Mouse (Mus musculus): ENCODE measurements around the gene Cyb5r3.

Cyb5r3 gene

DNA sequence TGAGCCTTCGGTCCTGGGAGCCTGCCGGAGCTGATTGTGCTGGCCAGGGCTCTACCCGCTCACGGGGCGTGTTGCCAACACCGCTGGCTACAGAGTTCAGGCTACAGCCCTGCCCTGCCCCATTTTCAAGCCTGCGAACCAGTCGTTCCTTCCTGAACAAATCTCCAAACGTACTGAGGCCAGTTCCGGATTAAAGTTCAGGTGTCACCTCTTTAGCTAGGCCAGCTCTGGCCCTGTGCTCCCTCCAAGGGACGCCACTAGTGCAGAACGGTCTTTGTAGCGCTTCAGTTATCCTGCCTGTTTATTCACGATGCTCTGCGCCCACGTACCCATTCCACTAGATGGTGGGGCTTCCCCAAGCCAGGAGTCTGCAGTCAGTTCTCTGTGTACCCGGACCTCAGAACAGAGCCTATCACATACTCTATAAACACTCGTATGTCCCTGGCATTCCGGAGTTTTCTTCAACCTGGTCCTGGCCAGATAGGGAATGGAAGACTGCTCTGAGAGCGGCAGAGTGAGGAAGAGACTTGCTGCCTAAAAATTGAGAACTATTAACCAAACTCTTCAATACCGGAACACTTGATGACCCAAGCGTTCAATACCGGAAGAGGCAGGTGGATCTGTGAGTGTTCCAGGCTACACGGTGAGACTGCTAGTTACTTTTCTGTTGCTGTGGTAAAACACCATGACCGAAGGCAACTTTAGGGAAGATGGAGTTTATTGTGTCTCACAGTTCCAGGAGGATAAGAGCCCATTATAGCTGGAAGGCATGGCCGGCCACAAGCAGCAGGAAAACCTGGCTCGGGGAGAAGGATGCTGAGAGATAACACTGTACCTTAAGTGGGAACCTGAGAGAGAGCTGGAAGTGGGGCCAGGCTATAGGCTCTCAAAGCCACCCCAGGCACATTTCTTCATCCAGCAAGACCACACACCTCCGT lies at the start of gene Cyb5r3:
Gene Cyb5r3, minus strand, starts transcription at position 101 of the 938 bp plus-strand sequence.
- no peak for DNase-seq

- DNase-seq, result no peak
Observed at GRCm38 (mm10) chr15:83221721-83222120, 49.3 kb upstream of the Cyb5r3 start.

DNA sequence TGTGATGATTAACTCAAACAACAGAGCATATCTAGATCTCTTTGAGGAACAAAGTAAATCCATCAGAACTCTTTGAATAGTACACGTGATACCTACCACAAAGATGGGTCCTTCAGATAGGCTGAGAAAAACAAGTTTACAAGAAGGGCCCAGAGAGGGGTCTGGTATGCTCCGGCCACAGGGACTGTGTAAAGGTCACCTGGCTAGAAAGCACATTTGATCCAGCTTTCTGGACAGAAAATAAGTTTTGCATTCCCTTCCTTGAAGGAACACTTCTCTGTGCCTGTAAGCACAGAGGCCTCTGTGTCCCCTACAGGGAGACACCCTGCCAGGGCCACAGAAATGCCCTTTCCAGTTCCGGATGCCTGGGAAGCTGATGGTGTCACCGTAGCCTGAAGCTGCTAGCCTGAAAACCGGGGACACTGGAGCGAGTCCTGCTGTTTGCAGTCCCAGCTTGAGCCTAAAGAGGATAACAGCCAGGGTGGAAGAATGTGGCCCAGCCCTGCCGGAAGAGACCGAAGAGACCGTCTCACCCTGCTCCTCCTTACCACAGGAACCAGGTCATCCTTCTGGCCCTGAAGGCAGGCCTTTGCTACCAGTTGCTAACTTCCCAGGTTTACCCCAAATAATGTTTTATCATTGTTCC lies 48.1 kb upstream of the Cyb5r3 start:
- no peak for DNase-seq

DNA sequence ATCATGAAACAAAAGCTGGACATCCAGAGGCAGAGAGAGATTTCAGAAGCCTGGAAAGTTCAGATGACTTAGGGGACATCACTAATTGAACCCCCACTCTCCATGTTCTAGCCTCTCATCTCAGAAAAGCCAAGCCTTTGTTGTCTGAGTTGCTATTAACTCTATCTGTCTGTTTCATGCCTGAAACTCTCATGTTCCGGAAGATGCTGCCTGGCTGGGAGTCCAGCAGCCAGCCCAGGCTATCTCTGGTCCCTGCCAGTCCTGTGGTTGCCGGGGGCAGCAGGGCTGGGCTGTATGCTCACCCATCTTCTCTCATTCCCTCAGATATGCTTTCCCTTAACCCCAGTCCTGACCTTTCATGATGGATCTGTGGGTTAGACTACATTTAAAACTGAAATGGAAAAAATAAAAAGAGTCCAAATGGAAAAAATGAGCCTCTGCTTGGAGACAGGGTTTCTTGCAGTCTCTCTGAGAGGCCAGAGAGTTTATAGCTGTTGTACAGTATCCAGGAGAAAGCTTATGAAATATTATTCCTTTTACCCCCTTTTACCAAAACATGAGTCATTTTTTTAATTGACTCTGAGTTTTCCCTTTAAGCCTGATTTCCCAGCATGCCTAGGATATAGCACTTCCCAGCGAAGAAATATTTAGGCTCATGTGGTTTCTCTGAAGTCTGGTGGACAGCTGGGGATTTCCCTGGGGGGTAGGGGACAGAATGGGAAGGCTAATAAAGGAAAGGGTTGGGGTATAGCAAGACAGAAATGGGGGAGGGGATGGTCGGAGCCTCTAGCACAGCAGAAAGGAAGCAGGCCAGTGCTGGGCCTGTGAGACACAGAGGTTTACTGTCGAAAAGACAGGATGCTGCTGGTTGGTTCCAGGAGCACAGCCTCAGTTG lies 43.2 kb upstream of the Cyb5r3 start:
- no peak for DNase-seq

GRCm38 (mm10) chr15:83210229-83210628 lies 37.8 kb upstream of the Cyb5r3 start:
- peak; percentile 23 for DNase-seq

- no peak for DNase-seq
Observed at GRCm38 (mm10) chr15:83209719-83210118, 37.3 kb upstream of the Cyb5r3 start.

DNA sequence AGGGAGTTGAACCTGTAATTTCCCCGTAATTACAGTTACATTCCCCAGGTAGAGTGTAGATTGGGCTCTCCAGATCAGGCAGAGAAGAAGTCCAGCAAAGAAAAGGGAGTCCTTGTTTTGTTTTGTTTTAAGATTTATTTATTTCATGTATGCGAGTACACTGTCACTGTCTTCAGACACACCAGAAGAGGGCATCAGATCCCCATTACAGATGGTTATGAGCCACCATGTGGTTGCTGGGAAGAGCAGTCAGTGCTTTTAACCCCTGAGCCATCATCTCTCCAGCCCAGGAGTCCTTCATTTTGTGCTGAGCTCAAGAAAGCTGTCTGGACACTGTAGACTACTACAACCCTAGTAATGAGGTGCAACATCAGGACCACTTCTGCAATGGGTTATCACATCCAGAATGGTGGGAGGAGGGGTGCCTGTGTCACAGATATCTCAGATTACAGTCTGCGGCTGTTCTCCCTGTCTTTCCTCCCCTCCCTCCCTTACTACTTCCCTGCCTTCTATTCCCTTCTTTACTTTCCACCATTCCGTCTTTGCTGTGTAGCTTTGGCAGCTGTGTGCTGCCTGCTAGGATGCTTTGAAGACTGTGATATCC lies 36.8 kb upstream of the Cyb5r3 start:
- no peak for DNase-seq

DNA sequence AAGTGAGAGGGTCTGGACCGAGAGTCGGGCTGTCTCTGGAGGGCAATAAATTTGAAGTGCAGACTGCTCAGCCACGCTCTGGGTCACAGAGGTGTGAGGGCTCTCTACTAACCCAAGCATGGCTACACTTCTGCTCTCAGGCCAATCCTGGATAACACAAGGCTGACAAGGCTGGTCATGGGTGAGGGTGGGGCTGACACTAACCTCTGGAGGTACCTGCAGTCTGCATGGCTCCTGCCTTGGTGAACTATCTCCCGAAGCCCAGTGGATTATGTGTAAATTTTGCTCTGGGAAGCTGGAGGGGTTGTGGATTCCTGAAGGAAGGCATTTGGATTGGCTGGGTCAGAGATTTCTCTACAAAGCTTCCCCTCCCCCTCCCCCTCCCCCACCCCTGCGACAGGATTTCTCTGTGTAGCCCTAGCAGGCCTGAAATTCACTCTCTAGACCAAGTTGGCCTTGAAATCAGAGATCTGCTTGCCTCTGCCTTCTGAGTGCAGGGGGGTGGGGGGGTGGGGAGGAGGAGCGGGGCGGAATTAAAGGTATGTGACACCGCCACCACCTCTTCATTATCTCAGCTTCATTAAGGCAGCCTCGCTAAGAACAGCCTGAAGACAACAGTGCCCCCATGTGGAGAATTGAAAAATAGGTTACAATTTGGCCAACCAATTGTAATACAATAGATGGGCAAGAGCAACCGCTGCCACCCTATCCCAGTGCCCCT lies 32.5 kb upstream of the Cyb5r3 start:
- peak; percentile 61 for DNase-seq

DNA sequence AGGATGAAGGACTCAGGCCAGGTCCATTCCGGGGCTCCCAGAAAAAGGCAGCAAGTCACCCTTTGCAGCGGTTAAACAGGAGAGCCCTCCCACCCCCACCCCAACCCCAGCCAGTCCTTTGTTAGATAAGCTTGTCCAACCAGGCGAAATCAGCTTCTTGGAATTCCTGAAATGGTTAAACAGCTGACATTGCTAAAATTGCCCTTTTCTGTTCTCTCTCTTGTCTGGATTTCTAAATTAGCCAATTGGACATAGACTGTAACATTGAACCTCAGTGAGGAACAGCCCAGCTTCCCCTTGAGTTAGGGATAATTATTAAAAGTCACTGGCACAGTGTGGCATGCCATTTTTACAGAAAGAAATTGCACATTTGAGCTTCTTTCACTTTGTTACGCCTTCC lies 30.0 kb upstream of the Cyb5r3 start:
- DNase-seq, result no peak

- DNase-seq, result no peak
Observed at GRCm38 (mm10) chr15:83193413-83193812, 21.0 kb upstream of the Cyb5r3 start.

DNA sequence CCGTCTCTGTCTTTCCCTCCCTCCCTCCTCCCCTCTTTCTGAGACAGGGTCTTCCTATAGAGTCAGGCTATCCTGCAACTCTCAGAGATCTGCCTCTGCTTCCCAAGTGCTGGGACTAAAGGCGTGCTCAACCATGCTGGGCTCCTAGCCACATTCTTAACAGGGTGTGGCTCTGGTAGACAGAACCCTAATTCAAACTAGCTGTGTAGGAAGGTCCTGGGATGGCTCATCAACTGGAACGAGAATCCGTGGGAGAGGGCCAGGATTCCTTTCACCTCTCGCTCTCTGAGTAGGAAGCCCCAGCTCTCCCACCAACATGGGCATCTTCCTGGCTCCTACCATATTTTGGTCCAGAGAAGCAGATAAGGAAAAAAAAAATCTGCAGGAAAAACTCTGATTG lies 10.0 kb upstream of the Cyb5r3 start:
- DNase-seq, result no peak

DNA sequence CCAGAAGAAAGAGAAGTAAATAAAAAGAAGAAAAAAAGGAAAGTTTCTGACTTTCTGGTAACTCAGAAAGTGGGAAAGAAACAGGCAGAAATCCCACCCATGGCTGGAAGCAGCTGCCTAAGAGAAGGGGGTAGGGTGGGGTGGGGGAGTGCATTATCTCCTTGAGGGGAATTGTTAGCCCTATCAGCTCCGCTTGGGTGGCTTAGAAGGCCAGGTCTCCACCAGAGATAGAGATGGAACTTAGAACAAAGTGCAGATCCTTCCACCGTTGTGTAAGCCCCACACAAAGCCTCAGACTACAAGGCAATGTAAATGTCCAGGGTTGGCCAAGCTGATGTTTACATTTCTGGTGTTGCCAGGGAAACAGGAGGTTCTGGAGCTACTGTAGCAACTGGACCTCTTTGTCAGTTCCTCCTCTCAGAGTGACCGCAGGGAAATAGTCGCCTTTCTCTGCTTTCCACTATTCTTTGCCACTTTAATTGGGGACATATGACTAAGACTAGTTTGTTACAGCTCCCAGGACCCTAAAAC lies 9.5 kb upstream of the Cyb5r3 start:
- no peak for DNase-seq

- DNase-seq, result no peak
Observed at GRCm38 (mm10) chr15:83180004-83180403, 7.6 kb upstream of the Cyb5r3 start.

DNA sequence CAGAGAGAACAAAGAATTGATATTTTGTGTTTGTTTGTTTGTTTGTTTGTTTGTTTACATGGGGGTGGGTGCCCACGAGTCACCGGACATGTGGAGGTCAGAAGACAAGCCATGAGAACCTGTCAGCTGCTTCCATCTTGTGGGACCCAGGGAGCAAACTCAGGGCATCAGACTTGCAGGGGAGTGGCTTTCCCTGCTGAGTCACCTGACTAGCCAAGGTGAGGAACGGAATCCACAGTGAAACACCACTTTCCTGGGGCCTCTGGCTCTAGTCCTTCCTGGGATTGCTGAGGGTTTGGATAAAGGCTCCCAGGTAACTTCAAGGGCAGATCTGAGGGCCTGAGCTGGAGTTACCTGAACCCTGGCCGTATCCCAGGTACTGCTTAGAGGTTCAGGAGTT lies 4.3 kb upstream of the Cyb5r3 start:
- no peak for DNase-seq

DNA sequence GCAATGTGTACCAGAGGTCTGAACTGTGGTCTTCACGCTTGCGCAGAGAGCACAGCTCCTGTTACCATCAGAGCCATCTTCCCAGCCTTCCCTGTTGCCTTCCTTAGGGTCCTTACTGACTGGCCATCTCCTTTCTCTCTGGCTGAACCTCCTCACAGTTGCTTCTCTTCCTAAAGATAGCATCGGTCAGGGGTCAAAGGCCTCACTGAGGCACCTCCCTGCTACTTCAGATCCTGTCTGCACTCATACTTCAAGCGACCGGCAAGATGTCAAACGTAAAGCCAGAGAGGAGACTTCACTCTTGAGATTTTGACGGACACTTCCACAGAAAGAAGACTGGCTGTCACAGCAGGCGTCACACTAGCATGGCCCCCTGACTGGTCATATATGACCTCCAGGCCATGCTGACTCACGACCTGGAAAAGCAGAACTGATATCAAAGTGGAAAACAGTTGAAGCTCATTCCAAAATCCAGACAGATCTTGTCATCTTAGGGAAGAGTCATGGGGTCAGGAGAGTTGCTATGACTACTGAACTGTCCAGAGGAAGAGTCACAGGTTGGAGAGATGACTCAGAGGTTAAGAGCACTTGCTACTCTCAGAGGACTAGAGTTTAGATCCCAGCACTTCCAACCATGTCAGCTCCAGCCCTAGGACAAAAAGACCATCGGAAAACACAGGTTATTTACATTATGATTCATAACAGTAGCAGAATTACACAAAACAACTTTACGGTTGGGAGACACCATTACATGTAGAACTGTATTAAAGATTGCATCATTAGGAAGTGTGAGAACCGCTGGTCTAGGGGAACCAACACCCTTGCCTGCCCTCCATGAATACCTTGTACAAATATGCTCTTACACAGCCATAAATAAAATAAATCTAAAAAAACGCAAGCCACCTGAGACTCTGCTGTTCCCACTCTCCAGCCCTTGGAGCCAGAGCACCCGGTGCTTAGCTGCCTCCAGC lies 1.8 kb upstream of the Cyb5r3 start:
- no peak for DNase-seq

DNA sequence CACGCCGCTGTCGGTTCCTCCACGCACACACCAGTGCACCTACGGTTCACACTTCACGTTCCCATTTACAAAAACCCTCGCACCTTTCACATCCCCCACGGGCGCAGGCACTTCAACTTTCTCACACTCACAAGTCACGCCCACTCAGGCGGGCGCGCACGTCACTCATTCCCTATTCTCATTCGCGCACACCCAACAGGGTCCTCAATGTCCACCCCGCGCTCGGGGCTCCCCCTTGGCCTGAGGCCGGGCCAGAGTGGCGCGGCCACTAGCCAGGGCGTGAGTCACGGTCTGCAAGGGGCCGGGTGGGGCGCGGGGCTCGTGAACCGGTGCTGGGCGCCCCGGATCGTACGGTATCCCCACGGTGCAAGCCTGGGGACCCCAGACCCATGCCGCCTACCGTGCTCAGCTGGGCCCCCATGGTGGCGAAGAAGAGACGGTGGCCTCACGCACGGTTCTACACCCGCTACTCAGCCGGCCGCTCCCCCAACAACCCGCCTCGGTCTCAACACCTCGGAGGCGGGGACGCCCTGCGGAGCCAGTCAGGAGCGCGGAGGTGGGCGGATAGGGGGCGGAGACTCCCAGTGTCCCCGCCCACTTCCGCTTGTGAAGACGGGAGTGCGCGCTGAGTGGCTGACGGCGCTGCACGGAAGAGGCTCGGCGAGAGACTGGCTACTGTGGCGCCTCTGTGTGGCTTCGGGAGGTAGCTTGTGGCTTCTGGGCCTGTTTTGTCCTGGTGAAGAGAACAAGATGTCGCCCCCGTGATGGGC lies 495 bp downstream of the Cyb5r3 start:
- DNase-seq, result peak; percentile 97

DNA sequence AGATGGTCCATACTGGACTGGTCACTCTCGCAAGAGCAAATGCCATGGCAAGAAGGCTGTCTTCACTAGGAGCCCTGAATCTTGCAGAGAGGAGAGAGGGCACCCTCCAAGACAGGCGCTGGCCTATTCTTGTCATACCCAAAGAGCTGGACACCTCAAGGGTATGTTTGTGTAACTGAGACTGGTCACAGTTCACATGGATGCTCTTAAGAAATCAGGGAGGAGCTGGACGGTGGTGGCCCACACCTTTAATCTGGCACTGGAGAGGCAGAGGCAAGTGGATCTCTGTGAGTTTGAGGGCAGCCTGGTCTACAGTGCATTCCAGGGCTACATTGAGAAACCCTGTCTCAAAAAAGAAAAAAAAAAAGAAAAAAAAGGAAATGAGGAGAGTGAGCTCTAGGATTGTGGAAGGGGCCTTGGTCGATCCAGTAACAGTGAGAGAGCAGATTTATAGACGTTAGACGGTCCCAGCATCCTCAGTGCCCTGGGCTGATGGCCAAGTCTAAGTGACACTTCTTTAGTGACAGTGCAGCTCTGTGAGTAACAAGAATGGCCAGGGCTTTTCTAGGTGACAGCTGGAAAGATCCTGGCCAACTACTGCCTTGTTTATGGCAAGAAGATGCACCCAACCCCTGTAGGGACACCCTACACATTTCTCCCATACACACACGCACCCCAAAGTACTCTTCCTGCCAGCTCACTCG lies 1.3 kb downstream of the Cyb5r3 start:
- DNase-seq, result no peak

GRCm38 (mm10) chr15:83169772-83170722 lies 2.3 kb downstream of the Cyb5r3 start:
- DNase-seq, result no peak

All from thymus, postnatal 14 days (tissue).